Mouse (Mus musculus) brown adipose tissue, adult 24 weeks (tissue): Measurements from ENCODE around the gene Anxa6. TPM values are rescaled to one million over a fixed set of nuclear protein-coding genes. Genes with fewer than 3 reads are reported as not detected.

Experiments
- H3K27ac ChIP-seq: fragments of 200-500 bp; replicated peaks from 2 replicates; pipeline ENCODE4 v1.5.1; 2012; ENCODE audit warnings: low read depth, mild to moderate bottlenecking, low read length
- H3K4me1 ChIP-seq: fragments of 200-500 bp; 2 replicates; pipeline ENCODE4 v1.6.1; 2012; ENCODE audit warnings: low read length, mixed read lengths; ENCODE audit not compliant: control insufficient read depth, insufficient read depth, insufficient read length
- H3K4me3 ChIP-seq: fragments of 200-500 bp; 2 replicates; pipeline ENCODE4 v1.5.1; 2012; ENCODE audit warnings: low read depth, mild to moderate bottlenecking, low read length, moderate library complexity; ENCODE audit not compliant: insufficient read depth
- polyA plus RNA-seq: library from polyadenylated mRNA; stranded (reverse); fragments of >200 nt; gene quantifications from 2 replicates; pipeline ENCODE4 v1.2.4, GENCODE M21; 2012; ENCODE audit not compliant: missing spikeins, insufficient read depth, insufficient read length

Gene Anxa6
- polyA plus RNA-seq, 1 experiment: 212 TPM

DNA sequence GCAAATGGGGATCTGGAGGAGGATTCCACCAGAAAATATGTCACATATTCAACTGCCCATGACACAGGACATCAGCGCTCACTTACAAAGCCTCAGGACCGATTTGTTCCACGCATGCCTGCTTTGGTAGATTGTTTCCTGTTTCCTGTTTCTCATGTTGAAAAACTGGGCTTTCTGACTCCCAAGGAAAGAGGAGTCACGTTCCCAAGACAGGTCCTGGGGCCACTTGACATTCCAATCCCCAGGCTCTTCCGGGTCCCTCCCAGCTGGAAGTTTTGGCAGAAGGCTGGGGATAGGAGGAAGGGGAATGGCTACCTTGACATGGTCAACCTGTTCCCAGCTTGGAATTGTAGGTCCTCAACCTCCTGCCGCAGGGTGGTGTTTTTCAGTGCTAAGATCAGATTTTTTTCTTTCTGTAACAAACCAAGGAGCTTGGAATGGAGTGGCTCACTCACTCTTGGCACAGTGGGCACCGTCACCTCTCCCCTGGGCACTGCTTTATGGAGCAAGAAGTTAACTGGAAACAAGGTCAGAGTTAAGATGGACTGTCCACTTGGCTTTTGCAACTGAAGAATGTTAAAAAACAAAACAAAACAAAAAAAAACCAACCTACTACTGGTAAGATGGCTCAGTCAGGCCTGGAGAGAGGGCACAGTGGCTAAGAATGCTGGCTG, 17.7 kb upstream of the Anxa6 start:
- no peak overlapping the region for H3K4me3 ChIP-seq
- H3K27ac ChIP-seq: peak overlapping the region; percentile 98

DNA sequence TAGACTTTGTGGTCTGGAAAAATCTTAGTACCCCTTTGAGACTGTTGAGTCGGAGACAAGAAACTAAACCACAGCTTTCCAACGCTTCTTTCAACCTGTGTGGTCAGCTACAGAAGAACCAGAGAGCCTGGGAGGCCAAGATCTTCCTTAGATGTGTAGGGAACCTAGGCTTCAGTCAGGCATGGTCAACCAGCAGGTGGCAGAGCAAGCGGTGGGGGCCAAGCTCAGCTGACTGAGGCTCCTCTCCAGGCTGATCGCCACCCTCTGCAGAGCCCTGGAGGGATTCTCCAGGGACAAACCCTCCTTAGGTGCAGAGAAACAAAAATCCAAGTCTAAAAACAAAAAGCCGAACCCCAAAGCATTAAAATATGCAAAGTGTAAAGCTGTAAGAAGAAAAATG, 13.4 kb upstream of the Anxa6 start:
- H3K27ac ChIP-seq: no peak overlapping the region
- peaks cover 13% of the 10 kb centered on the region for H3K4me1 ChIP-seq
- H3K4me3 ChIP-seq: no peak overlapping the region

More for the DNA sequence above, 17.7 kb upstream of the Anxa6 start:
- peaks cover 13% of the 10 kb centered on the region for H3K4me1 ChIP-seq

DNA sequence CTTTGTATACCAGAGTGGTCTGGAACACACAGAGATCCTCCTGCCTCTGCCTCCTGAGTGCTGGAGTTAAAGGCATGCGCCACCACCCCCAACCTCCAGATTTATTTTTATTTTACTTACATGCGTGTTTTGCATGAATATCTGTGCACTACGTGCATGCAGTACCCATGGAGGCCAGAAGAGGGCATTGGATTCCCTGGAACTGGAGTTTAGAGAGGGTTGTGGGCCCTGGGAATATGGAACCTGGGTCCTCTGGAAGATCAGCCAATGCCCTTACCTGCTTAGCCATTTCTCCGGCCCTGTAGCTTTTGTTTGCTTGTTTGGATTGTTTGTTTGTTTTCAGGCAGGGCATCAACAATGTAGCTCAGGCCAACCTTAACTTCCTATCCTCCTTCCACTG, 8.1 kb upstream of the Anxa6 start:
- Histone ChIP-seq H3K4me1 (no peaks in the 10 kb centered on the region), H3K4me3 (no peak overlapping the region), H3K27ac (no peak overlapping the region)

DNA sequence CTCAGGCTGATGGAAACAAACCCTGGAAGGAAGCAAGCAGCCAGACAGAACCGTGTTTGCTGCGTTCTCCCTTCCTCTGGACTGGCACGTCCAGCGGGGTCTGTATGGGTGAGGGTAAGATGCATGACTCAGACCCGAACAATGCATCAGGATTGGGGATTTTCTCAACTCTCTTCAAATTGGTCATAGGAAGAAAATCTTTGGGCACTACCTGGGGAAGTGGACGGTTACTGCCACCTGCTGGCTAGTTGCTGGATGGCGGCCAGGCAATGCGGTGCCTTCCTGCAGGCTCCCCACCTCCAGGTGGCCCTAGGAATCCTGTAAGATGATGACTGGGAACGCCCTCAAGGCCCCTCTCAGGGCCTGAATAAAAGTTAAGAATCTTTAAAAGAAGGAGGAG, 6.3 kb upstream of the Anxa6 start:
- Histone ChIP-seq H3K4me3 (no peak overlapping the region), H3K27ac (no peak overlapping the region), H3K4me1 (no peaks in the 10 kb centered on the region)

DNA sequence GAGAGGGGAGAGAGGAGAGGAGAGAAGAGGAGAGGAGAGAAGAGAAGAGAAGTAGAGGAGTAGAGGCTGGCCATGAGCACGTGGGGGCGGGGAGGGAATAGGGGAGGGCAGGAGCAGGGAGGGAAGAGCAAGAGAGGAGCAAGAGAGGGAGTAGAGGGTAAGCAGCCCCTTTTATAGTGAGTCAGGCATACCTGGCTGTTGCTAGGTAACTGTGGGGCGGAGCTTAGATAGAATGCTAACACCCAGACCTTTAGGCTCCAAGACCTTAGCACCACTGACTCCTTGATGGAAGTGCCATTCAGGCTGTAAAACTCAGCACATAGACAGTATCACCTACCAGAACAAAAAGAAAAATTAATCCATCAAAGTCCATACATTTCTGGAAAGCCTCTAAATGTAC, 3.4 kb upstream of the Anxa6 start:
- H3K27ac ChIP-seq: no peak overlapping the region
- peaks cover under 1% of the 10 kb centered on the region; the same call in 1 of the 2 replicates for H3K4me1 ChIP-seq
- no peak overlapping the region for H3K4me3 ChIP-seq

DNA sequence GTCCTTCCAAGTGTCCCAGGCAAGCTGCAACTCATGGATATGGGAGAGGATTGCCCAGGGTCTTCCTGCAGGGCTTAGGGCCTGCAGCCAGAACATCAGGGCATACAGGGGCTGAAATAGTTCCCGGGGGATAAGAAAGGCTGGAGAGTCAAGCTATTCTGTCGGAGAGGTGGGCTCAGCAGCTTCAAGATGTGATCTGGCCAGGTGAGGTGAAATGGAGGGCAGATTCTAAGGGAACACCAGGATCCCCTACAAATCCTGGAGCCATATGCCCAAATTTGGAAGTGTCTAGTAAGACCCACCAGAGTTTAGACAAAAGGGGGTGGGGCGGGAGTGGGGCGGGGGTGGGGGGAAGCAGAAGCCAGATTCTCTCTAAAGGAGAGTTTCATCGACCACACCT, 959 bp downstream of the Anxa6 start:
- Histone ChIP-seq H3K4me3 (peak overlapping the region; percentile 96), H3K4me1 (peaks cover 25% of the 10 kb centered on the region), H3K27ac (peak overlapping the region; percentile 76)

DNA sequence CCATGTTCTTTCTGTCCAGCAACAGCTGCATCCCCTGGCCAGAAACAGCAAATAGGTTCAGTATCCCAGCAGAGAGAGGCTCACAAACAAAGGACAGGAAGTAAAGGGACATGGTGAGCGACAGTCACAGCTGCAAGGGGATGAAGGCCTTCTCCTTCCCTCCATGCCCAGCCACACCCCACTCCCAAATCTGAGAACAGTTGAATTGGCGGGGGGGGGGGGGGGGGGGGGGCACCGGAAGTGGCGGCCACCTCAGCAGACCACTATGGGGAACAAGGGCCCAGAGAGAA, 1.3 kb downstream of the Anxa6 start:
- Histone ChIP-seq H3K4me3 (peak overlapping the region; percentile 96), H3K4me1 (peaks cover 25% of the 10 kb centered on the region), H3K27ac (0 out of 2 replicates have a peak overlapping the region, but pooled peaks have one; percentile 19)

DNA sequence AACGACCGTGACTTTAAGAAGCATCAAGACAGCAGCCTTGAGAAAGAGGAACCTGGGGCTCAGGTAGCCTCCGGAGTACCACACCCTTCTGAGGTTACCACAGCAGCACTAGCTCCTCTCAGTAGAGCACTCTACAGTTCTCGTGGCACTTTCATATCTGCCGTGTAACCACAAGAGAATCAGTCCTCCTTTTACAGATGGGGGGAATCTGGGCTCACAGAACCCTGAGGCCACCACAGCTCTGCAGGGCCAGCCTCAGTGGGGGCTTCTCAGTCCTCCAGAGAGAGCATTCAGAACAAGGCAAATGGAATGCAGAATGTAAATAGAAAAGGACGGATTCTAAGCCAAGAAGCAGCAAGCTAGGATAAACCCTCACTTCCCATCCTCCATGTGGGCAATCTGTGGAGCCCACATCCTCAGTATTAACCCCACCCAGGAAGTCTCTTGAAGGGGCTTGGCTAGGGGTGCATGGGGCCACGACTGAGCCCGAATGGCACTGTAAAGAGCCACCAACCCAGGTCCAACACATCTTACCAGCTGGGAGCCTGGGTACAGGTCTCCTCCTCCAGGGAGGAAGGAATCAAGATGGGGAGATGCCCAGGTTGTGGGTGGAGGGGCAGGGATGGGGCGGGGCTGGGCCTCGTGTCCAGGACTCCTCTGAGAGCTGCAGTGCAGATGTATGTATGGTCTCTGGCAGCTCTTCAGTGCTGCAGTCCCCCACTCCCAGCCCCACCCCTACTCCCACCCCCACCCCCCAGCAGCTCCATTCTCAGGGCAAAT, 1.8 kb downstream of the Anxa6 start:
- Histone ChIP-seq H3K27ac (no peak overlapping the region; the same call in 1 of the 2 replicates), H3K4me3 (peak overlapping the region; percentile 96), H3K4me1 (peaks cover 28% of the 10 kb centered on the region)

DNA sequence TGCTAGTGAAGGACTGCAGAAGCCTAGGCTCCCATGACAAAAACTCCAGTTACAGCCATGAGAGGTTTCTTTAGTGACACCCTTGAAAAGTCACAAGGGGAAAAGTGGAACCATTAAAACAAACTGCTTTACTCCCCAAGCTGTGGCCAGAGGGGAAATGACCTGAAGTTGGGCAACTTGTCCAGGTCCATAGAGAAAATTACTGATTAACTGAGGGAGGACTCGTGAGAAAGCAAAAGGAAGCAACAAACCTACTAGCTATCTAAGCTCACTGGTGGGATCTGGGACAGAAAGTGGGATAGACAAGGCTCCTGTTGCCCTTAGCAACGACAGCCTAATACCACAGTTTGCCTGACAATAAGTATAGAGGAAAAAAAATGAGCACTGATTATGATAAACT, 4.7 kb downstream of the Anxa6 start:
- Histone ChIP-seq H3K27ac (0 out of 2 replicates have a peak overlapping the region, but pooled peaks have one; percentile 8), H3K4me1 (peaks cover 40% of the 10 kb centered on the region), H3K4me3 (no peak overlapping the region)

DNA sequence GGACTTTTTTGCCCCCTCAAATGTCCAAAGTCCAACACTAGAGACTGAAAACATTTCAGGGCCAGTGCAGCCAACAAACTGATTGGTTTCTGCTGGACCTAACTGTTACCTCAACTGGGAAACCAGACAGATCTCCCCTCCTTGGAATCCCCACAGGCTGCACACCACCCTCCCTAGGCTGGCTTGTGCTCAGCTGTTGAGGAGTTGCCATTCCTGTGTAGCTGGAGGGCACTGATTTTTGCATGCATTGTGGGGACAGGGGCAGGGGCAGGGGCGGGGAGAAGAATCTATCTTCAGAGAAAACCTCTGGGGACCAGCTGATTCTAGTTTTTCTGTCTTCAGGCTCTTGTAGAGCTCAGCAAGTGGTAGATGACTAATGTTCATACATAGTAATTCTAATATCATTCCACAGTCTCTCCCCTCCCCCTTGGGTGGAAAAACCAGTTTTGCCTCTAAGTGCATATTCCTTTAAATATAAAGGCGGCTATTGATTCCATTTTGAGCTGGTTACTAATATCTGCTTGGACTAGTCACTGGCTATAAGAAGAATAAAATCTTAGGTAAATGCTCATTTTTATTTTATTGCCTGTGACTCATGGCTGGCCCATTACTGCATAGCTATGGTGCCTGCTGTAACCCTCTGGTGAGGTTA, 5.9 kb downstream of the Anxa6 start:
- H3K4me1 ChIP-seq: peaks cover 51% of the 10 kb centered on the region

DNA sequence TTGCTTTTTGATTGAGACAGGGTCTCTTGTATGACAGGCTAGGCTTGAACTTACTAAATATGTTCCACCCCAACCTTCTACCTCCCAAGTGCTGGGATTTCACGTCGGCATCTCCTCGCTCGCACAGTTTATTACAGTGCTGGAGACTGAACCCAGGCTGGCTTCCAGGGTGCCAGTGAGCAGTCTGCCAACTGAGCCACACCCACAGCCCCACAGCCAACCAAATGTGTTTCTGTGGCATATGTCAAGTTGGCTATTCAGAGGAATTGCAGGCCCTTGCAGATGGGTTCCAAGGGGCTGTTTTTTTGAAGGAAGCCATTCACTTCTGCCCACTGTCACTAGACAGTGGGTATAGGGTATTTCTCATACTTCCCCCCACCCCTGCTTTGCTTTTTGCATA, 7.3 kb downstream of the Anxa6 start:
- Histone ChIP-seq H3K4me3 (no peak overlapping the region), H3K27ac (peak overlapping the region; percentile 42), H3K4me1 (peaks cover 54% of the 10 kb centered on the region)

More for the DNA sequence above, 5.9 kb downstream of the Anxa6 start:
- no peak overlapping the region for H3K4me3 ChIP-seq
- peak overlapping the region; percentile 23; the same call in 1 of the 2 replicates for H3K27ac ChIP-seq

DNA sequence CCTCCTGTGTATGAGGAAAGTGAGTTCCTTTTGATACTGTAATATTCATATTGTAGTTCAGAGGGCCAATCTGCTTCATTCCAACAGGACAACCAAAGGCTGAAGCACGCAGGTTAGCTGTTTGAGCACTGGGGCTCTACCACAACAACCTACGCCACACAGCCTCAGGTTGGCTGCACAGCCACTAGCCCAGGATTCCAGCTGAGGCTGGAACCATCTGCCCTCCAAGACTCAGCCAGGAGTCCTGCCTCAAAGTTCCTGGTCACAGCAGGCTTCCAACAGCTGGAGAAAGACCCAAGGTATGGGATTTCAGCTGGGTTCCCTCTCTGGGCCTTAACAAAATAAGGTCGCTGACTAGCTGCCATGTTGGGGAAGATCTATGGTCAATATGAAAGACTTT, 9.7 kb downstream of the Anxa6 start:
- Histone ChIP-seq H3K4me3 (no peak overlapping the region), H3K4me1 (peaks cover 62% of the 10 kb centered on the region), H3K27ac (peak overlapping the region; percentile 81)

DNA sequence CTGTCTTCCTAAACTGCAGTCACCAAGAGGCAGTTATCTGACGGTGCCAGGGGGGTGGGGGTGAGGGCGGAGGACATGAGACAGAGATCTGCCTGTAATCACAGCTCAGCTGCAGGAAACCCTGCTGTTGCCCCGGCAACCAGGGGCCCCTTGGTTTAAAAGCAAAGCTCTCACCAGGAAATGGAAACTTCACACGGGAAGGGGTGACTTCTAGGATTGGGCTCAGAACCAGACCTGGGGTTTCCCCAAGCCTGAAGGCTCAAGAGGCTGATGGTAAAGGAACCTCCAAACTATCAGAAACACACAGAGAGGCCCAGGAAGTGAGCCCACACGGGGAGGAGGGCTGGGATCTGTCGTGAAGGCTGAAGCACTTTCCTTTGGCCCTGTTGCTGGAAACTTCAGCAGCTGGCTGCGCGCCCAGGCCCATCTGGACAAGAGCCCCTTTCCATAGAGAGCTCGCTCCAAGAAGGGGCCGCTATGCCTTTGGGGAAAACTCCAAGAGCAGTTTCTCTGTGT, 10.1 kb downstream of the Anxa6 start:
- H3K4me3 ChIP-seq: no peak overlapping the region
- H3K27ac ChIP-seq: peak overlapping the region; percentile 81
- peaks cover 58% of the 10 kb centered on the region for H3K4me1 ChIP-seq

DNA sequence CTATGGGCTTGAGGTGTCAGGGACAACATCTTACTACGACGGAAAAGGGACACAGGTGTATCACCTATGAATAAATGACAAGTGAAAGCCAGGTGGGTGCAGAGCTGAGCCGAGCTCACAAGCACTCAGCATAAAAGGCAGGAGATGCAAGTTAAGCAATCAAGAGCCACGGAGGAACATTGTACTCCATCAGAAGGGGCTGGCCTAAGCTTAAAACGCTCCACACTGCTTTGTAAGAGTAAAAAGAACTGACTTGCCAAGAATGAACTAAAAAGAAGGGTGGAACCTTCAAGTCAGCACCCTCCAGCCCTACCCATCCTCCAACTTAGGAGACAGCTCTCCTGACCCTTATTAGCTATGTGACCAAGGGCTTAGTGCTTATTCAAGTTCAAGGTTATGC, 10.7 kb downstream of the Anxa6 start:
- peaks cover 54% of the 10 kb centered on the region for H3K4me1 ChIP-seq
- H3K4me3 ChIP-seq: no peak overlapping the region
- peak overlapping the region; percentile 81 for H3K27ac ChIP-seq

DNA sequence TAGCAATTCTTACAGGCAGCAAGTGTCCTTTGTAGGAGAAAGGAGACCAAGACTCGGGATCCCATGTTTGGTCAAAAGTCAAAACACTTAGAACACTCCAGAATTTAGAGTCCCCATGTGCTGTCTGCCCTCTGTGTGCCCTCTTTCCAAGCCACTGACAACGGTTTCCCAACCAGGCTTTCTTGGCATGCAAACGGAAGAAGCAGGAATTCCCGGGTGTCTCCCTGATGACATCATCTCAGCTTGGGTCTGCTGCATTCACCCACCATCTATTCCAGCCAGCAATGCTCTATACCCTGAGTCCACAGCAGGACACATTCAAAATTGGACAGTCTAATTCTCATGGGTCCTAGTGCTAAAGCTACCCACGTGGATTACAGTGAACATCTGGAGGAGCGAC, 11.4 kb downstream of the Anxa6 start:
- Histone ChIP-seq H3K4me3 (no peak overlapping the region), H3K4me1 (peaks cover 54% of the 10 kb centered on the region), H3K27ac (peak overlapping the region; percentile 94)
